Mouse (Mus musculus): ENCODE measurements at regions not wholly inside any gene's neighbourhood (a gene's known extent, or its start where the extent isn't known, plus 50 kb on each side); places are given as distances from the start of the nearest gene placed in this dataset.

- Histone ChIP-seq H3K9ac (replicated peaks; ENCODE audit: low read length) (no peak overlapping the region), H3K27me3 (ENCODE audit: control insufficient read depth, insufficient read depth, low read length) (no peaks in the 10 kb centered on the region), H3K9me3 (ENCODE audit: control insufficient read depth, low read length) (no peaks in the 10 kb centered on the region), H3K36me3 (ENCODE audit: control insufficient read depth, insufficient read depth, low read length) (no peaks in the 10 kb centered on the region), H3K4me1 (ENCODE audit: control insufficient read depth, insufficient read depth, low read length) (no peaks in the 10 kb centered on the region), H3K4me2 (ENCODE audit: low read length) (no peak overlapping the region), H3K4me3 (replicated peaks; ENCODE audit: low read depth, low read length) (no peak overlapping the region), H3K27ac (replicated peaks; ENCODE audit: low read depth, low read length) (no peak overlapping the region)
- no peak for DNase-seq
- ATAC-seq (ENCODE audit: low FRiP score, low TSS enrichment): no peak
- 85% methylated on average over 4 of the region's 4 CpGs for WGBS
Measured at GRCm38 (mm10) chr2:169260636-169261035, 305.2 kb upstream of the Zfp64 start.

- Histone ChIP-seq H3K36me3 (ENCODE audit: control insufficient read depth, insufficient read depth, low read length) (no peaks in the 10 kb centered on the region), H3K9me3 (ENCODE audit: control insufficient read depth, low read length) (no peaks in the 10 kb centered on the region), H3K4me3 (replicated peaks; ENCODE audit: low read depth, low read length) (no peak overlapping the region), H3K4me2 (ENCODE audit: low read length) (no peak overlapping the region), H3K9ac (replicated peaks; ENCODE audit: low read length) (no peak overlapping the region), H3K4me1 (ENCODE audit: control insufficient read depth, insufficient read depth, low read length) (no peaks in the 10 kb centered on the region), H3K27me3 (ENCODE audit: control insufficient read depth, insufficient read depth, low read length) (no peaks in the 10 kb centered on the region), H3K27ac (replicated peaks; ENCODE audit: low read depth, low read length) (no peak overlapping the region)
- no peak for DNase-seq
- ATAC-seq (ENCODE audit: low FRiP score, low TSS enrichment): no peak
Measured at GRCm38 (mm10) chr2:169244572-169244971, 289.2 kb upstream of the Zfp64 start.

GRCm38 (mm10) chr2:169243981-169244380 lies 288.6 kb upstream of the Zfp64 start:
- H3K4me3 ChIP-seq (replicated peaks; ENCODE audit: low read depth, low read length): no peak overlapping the region
- H3K27me3 ChIP-seq (ENCODE audit: control insufficient read depth, insufficient read depth, low read length): no peaks in the 10 kb centered on the region
- no peaks in the 10 kb centered on the region for H3K36me3 ChIP-seq (ENCODE audit: control insufficient read depth, insufficient read depth, low read length)
- no peak for DNase-seq
- WGBS: 91% methylated on average over 9 of the region's 9 CpGs
- no peaks in the 10 kb centered on the region for H3K9me3 ChIP-seq (ENCODE audit: control insufficient read depth, low read length)
- no peak overlapping the region for H3K27ac ChIP-seq (replicated peaks; ENCODE audit: low read depth, low read length)
- no peak for ATAC-seq (ENCODE audit: low FRiP score, low TSS enrichment)
- no peaks in the 10 kb centered on the region for H3K4me1 ChIP-seq (ENCODE audit: control insufficient read depth, insufficient read depth, low read length)
- no peak overlapping the region for H3K4me2 ChIP-seq (ENCODE audit: low read length)
- H3K9ac ChIP-seq (replicated peaks; ENCODE audit: low read length): no peak overlapping the region

GRCm38 (mm10) chr2:169237856-169238255 lies 282.5 kb upstream of the Zfp64 start:
- Histone ChIP-seq H3K27ac (replicated peaks; ENCODE audit: low read depth, low read length) (no peak overlapping the region), H3K4me3 (replicated peaks; ENCODE audit: low read depth, low read length) (no peak overlapping the region), H3K36me3 (ENCODE audit: control insufficient read depth, insufficient read depth, low read length) (no peaks in the 10 kb centered on the region), H3K9me3 (ENCODE audit: control insufficient read depth, low read length) (no peaks in the 10 kb centered on the region), H3K9ac (replicated peaks; ENCODE audit: low read length) (no peak overlapping the region), H3K27me3 (ENCODE audit: control insufficient read depth, insufficient read depth, low read length) (no peaks in the 10 kb centered on the region), H3K4me1 (ENCODE audit: control insufficient read depth, insufficient read depth, low read length) (no peaks in the 10 kb centered on the region), H3K4me2 (ENCODE audit: low read length) (no peak overlapping the region)
- DNase-seq: no peak
- no peak for ATAC-seq (ENCODE audit: low FRiP score, low TSS enrichment)
- WGBS: 84% methylated on average over 4 of the region's 4 CpGs

GRCm38 (mm10) chr2:169237321-169237720 lies 281.9 kb upstream of the Zfp64 start:
- 95% methylated on average over 9 of the region's 9 CpGs for WGBS
- DNase-seq: no peak

GRCm38 (mm10) chr2:169234368-169235070 lies 279.1 kb upstream of the Zfp64 start:
- H3K27me3 ChIP-seq (ENCODE audit: control insufficient read depth, insufficient read depth, low read length): no peaks in the 10 kb centered on the region
- DNase-seq (no peak), ATAC-seq (ENCODE audit: low FRiP score, low TSS enrichment) (no peak)
- 90% methylated on average over 11 of the region's 11 CpGs for WGBS
- H3K9me3 ChIP-seq (ENCODE audit: control insufficient read depth, low read length): no peaks in the 10 kb centered on the region
- no peak overlapping the region for H3K4me3 ChIP-seq (replicated peaks; ENCODE audit: low read depth, low read length)
- H3K27ac ChIP-seq (replicated peaks; ENCODE audit: low read depth, low read length): no peak overlapping the region
- no peaks in the 10 kb centered on the region for H3K36me3 ChIP-seq (ENCODE audit: control insufficient read depth, insufficient read depth, low read length)
- H3K4me1 ChIP-seq (ENCODE audit: control insufficient read depth, insufficient read depth, low read length): no peaks in the 10 kb centered on the region
- no peak overlapping the region for H3K4me2 ChIP-seq (ENCODE audit: low read length)
- H3K9ac ChIP-seq (replicated peaks; ENCODE audit: low read length): no peak overlapping the region

More at GRCm38 (mm10) chr2:169237321-169237720, 281.9 kb upstream of the Zfp64 start:
- Histone ChIP-seq H3K4me2 (ENCODE audit: low read length) (no peak overlapping the region), H3K4me3 (replicated peaks; ENCODE audit: low read depth, low read length) (no peak overlapping the region), H3K27me3 (ENCODE audit: control insufficient read depth, insufficient read depth, low read length) (no peaks in the 10 kb centered on the region), H3K9me3 (ENCODE audit: control insufficient read depth, low read length) (no peaks in the 10 kb centered on the region), H3K9ac (replicated peaks; ENCODE audit: low read length) (no peak overlapping the region), H3K27ac (replicated peaks; ENCODE audit: low read depth, low read length) (no peak overlapping the region), H3K4me1 (ENCODE audit: control insufficient read depth, insufficient read depth, low read length) (no peaks in the 10 kb centered on the region), H3K36me3 (ENCODE audit: control insufficient read depth, insufficient read depth, low read length) (no peaks in the 10 kb centered on the region)
- no peak for ATAC-seq (ENCODE audit: low FRiP score, low TSS enrichment)

GRCm38 (mm10) chr2:169233151-169234123 lies 278.1 kb upstream of the Zfp64 start:
- Histone ChIP-seq H3K4me3 (replicated peaks; ENCODE audit: low read depth, low read length) (no peak overlapping the region), H3K9ac (replicated peaks; ENCODE audit: low read length) (no peak overlapping the region), H3K9me3 (ENCODE audit: control insufficient read depth, low read length) (no peaks in the 10 kb centered on the region), H3K27me3 (ENCODE audit: control insufficient read depth, insufficient read depth, low read length) (no peaks in the 10 kb centered on the region), H3K4me2 (ENCODE audit: low read length) (no peak overlapping the region), H3K36me3 (ENCODE audit: control insufficient read depth, insufficient read depth, low read length) (no peaks in the 10 kb centered on the region), H3K27ac (replicated peaks; ENCODE audit: low read depth, low read length) (no peak overlapping the region), H3K4me1 (ENCODE audit: control insufficient read depth, insufficient read depth, low read length) (no peaks in the 10 kb centered on the region)
- ATAC-seq (ENCODE audit: low FRiP score, low TSS enrichment) (no peak), DNase-seq (no peak)
- WGBS: 79% methylated on average over 14 of the region's 14 CpGs

GRCm38 (mm10) chr2:169222264-169222663 lies 266.9 kb upstream of the Zfp64 start:
- Histone ChIP-seq H3K36me3 (ENCODE audit: control insufficient read depth, insufficient read depth, low read length) (no peaks in the 10 kb centered on the region), H3K9ac (replicated peaks; ENCODE audit: low read length) (no peak overlapping the region), H3K4me2 (ENCODE audit: low read length) (no peak overlapping the region), H3K9me3 (ENCODE audit: control insufficient read depth, low read length) (no peaks in the 10 kb centered on the region), H3K27me3 (ENCODE audit: control insufficient read depth, insufficient read depth, low read length) (no peaks in the 10 kb centered on the region), H3K4me3 (replicated peaks; ENCODE audit: low read depth, low read length) (no peak overlapping the region), H3K27ac (replicated peaks; ENCODE audit: low read depth, low read length) (no peak overlapping the region), H3K4me1 (ENCODE audit: control insufficient read depth, insufficient read depth, low read length) (no peaks in the 10 kb centered on the region)
- WGBS: 90% methylated on average over 8 of the region's 8 CpGs
- DNase-seq (no peak), ATAC-seq (ENCODE audit: low FRiP score, low TSS enrichment) (no peak)

Measured in midbrain, embryonic 14.5 days (tissue).